Mouse (Mus musculus) E14TG2a.4 (cell line): ENCODE measurements around the gene Cyb5d1.

Experiments
- CTCF ChIP-seq: conservative IDR thresholded peaks from 2 replicates; pipeline ENCODE4 v1.5.1; 2014; ENCODE audit warnings: low read length
- POU5F1 ChIP-seq: IDR thresholded peaks from 2 replicates; pipeline ENCODE4 v1.6.1; 2014; ENCODE audit warnings: low read length, borderline replicate concordance

- TF ChIP-seq CTCF (no peak), POU5F1 (no peak)
These were observed 23.2 kb downstream of the Cyb5d1 start for GRCm38 (mm10) chr11:69372056-69372779.
